Mouse (Mus musculus) lung, embryonic 16.5 days (tissue): ENCODE measurements around the gene Hebp1. TPM values are rescaled to one million over a fixed set of nuclear protein-coding genes. Genes with fewer than 3 reads are reported as not detected.
A peak's percentile ranks its signal among the peaks of the same experiment; 100 is the strongest.

Source experiments
- ATAC-seq: fragments of 200-750 bp; cut with Nextera tagmentation; 2 replicates; pipeline ENCODE4 v1.8.0; 2017; ENCODE audit warnings: low read depth, mild to moderate bottlenecking, moderate library complexity
- H3K27ac ChIP-seq: fragments of 300-500 bp; sonication (generic); 2 replicates; pipeline ENCODE4 v1.5.1; 2014; ENCODE audit warnings: mild to moderate bottlenecking, control low read depth, low read length
- H3K27me3 ChIP-seq: fragments of 300-500 bp; sonication (generic); 2 replicates; pipeline ENCODE4 v1.6.1; 2014; ENCODE audit warnings: low read depth, low read length, mixed read lengths; ENCODE audit not compliant: control insufficient read depth, insufficient read depth
- H3K36me3 ChIP-seq: fragments of 300-500 bp; sonication (generic); 2 replicates; pipeline ENCODE4 v1.6.1; 2014; ENCODE audit warnings: low read length; ENCODE audit not compliant: control insufficient read depth, insufficient read depth
- H3K4me1 ChIP-seq: fragments of 300-500 bp; sonication (generic); replicated peaks from 2 replicates; pipeline ENCODE4 v1.6.1; 2014; ENCODE audit warnings: low read length, mixed read lengths; ENCODE audit not compliant: control insufficient read depth, insufficient read depth
- H3K4me2 ChIP-seq: fragments of 300-500 bp; sonication (generic); 2 replicates; pipeline ENCODE4 v1.6.1; 2014; ENCODE audit warnings: low read depth, low read length, control low read depth
- H3K4me3 ChIP-seq: fragments of 300-500 bp; sonication (generic); 2 replicates; pipeline ENCODE4 v1.5.1; 2014; ENCODE audit warnings: mild to moderate bottlenecking, low read length, control low read depth
- H3K9ac ChIP-seq: fragments of 300-500 bp; sonication (generic); 2 replicates; pipeline ENCODE4 v1.6.1; 2014; ENCODE audit warnings: low read length, control low read depth
- H3K9me3 ChIP-seq: fragments of 300-500 bp; sonication (generic); 2 replicates; pipeline ENCODE4 v1.6.1; 2016; ENCODE audit warnings: low read length; ENCODE audit not compliant: control insufficient read depth
- WGBS: fragments of 180-500 bp; shearing (Covaris S2); extraction: QIAGEN DNeasy Blood & Tissue Kit; methylation state at CpG from one replicate; pipeline ENCODE4 v1.1.7; 2014; 5-methylcytosine and 5-hydroxymethylcytosine counted together
- polyA plus RNA-seq: library from polyadenylated mRNA; unstranded; fragments of >200 nt; fragmentation: Nextera tagmentation; extraction: Ambion mirVana; gene quantifications from 2 replicates; pipeline ENCODE4 v1.2.1, GENCODE M21; 2015

Hebp1 gene
- polyA plus RNA-seq, 1 experiment from 2014 or later, result 11.4 TPM

DNA sequence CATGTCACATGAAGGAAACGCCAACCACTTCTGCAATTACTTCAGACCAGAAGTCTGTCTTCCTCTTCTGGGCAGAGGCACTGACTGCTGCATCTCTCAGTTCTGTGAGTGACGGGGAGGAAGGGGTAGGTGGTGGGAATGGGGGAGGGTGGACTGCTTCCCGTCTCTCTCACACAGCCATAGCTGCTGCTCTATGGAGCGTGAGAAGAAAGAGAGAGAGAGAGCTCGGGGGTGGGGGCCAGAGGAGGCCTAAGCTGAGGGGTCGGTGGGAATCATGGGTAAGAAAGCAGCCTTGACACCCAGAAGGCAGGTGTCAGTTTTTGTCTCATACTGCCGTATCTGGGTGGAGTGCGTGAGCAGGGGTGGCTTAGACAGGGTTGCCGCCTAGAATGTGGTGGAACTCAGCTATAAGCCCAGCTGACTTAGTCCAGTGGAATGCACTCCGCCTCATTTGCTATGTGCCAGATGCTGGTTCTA, 30.7 kb upstream of the Hebp1 start:
- no peaks in the 10 kb centered on the region for H3K4me1 ChIP-seq
- 55% methylated on average over 10 of the region's 10 CpGs for WGBS
- H3K27me3 ChIP-seq, result no peaks in the 10 kb centered on the region
- H3K4me2 ChIP-seq, result no peak overlapping the region
- ATAC-seq, result peak; percentile 44; the same call in 1 of the 2 replicates
- H3K4me3 ChIP-seq, result no peak overlapping the region
- H3K27ac ChIP-seq, result no peak overlapping the region
- no peak overlapping the region for H3K9ac ChIP-seq
- no peaks in the 10 kb centered on the region for H3K9me3 ChIP-seq
- peaks cover 4% of the 10 kb centered on the region; the same call in 1 of the 2 replicates for H3K36me3 ChIP-seq

DNA sequence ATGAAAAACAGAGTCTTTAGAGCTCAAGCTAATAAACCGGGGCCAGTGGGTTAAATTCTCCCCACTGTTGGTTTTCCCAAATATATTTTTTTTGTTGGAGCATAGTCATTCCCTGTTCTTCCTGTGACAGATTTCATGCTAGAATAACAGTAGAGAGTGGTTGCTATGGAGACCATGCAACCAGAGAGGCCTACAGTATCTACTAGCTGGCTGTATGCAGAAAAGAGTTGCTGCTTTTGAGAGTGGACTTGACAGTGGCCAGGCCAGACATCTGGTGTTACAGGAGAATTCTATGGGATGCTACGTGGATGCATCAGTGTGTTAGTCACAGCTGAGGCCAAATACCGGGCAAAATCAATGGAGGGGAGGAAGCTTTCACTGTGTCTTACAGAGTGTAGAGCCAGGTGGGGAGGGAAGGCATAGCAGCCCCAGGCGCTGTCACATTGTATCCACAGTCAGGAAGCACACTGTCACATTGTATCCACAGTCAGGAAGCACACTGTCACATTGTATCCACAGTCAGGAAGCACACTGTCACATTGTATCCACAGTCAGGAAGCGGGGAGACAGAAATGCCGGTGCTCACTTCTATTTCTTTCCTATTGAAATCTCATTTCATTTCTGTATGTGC, 26.1 kb upstream of the Hebp1 start:
- ATAC-seq, result peak; percentile 28; the same call in 1 of the 2 replicates
- H3K27me3 ChIP-seq, result no peaks in the 10 kb centered on the region

DNA sequence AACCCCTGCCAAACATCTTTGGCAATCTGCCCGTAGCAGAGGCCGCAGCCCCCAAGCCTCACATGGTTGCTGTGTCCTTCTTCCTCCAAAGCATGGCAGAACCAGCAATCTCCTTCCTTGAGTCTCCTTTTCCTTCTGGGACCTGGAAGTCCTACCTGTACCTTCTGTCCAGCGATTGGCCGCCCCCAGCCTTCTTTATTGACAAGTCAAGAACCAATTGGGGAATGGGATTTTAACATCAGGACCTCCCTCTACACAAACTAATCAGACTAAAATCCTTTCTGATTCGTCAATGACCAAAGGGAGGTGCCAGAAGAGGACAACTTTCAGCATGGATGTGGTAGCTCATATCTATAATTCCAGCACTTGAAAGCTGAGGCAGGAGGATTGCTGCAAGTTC, 22.1 kb upstream of the Hebp1 start:
- no peak overlapping the region for H3K4me3 ChIP-seq
- H3K9me3 ChIP-seq, result no peaks in the 10 kb centered on the region
- H3K4me2 ChIP-seq, result no peak overlapping the region
- H3K27ac ChIP-seq, result no peak overlapping the region
- no peaks in the 10 kb centered on the region for H3K27me3 ChIP-seq
- WGBS, result 78% methylated on average over 5 of the region's 5 CpGs
- no peak overlapping the region for H3K9ac ChIP-seq
- no peaks in the 10 kb centered on the region for H3K36me3 ChIP-seq
- no peaks in the 10 kb centered on the region for H3K4me1 ChIP-seq
- no peak for ATAC-seq

More for the DNA sequence above, 26.1 kb upstream of the Hebp1 start:
- no peak overlapping the region for H3K4me3 ChIP-seq
- H3K36me3 ChIP-seq, result no peaks in the 10 kb centered on the region
- no peaks in the 10 kb centered on the region for H3K4me1 ChIP-seq
- H3K27ac ChIP-seq, result no peak overlapping the region; the same call in 1 of the 2 replicates
- H3K4me2 ChIP-seq, result no peak overlapping the region
- H3K9ac ChIP-seq, result no peak overlapping the region
- 62% methylated on average over 6 of the region's 6 CpGs for WGBS
- no peaks in the 10 kb centered on the region for H3K9me3 ChIP-seq

DNA sequence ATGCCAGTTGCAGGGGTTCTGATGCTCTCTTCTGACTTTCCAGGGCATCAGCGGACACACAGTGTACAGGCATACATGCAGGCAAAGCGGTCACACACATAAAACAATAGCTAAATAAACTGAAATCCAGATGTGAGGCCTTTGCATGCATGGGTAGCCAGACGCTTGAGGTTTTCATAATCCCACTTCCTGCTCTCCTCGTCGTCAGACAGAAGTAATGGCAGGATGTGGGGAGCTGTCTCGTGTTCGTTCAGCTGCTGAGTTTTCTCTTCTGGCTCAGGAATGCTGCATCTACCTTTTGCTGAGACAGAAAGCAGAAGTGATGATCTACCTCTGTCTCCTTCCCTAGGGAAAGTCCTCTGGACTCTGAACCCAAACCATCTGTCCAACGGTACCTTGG, 20.5 kb upstream of the Hebp1 start:
- Histone ChIP-seq H3K9me3 (no peaks in the 10 kb centered on the region), H3K4me3 (no peak overlapping the region), H3K4me2 (no peak overlapping the region), H3K9ac (no peak overlapping the region), H3K27me3 (no peaks in the 10 kb centered on the region), H3K4me1 (no peaks in the 10 kb centered on the region), H3K36me3 (peaks cover 3% of the 10 kb centered on the region; the same call in 1 of the 2 replicates), H3K27ac (no peak overlapping the region)
- WGBS, result 51% methylated on average over 8 of the region's 8 CpGs
- ATAC-seq, result no peak

DNA sequence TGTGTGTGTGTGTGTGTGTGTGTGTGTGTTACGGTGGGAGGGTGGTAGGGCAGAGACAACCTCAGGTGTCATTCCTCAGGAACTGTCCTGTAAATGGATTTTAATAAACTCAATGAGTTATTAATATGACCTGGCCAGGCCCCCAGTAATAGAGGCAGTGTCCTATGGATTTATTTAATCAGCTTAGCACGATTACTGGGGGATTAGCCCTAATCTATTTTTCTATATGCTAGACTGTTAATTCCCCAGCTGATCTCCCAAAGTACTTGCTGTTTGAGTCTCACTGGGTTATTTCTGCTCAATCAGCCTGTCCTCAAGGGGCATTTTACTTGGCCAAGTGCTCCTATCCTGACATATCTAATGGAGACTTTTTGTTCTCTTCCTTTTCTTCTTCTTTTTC, 14.8 kb upstream of the Hebp1 start:
- Histone ChIP-seq H3K36me3 (peaks cover 3% of the 10 kb centered on the region; the same call in 1 of the 2 replicates), H3K4me3 (no peak overlapping the region), H3K9me3 (no peaks in the 10 kb centered on the region), H3K9ac (no peak overlapping the region), H3K4me1 (no peaks in the 10 kb centered on the region), H3K27me3 (no peaks in the 10 kb centered on the region), H3K27ac (no peak overlapping the region), H3K4me2 (no peak overlapping the region)
- 66% methylated on average over 2 of the region's 2 CpGs for WGBS
- ATAC-seq, result no peak

DNA sequence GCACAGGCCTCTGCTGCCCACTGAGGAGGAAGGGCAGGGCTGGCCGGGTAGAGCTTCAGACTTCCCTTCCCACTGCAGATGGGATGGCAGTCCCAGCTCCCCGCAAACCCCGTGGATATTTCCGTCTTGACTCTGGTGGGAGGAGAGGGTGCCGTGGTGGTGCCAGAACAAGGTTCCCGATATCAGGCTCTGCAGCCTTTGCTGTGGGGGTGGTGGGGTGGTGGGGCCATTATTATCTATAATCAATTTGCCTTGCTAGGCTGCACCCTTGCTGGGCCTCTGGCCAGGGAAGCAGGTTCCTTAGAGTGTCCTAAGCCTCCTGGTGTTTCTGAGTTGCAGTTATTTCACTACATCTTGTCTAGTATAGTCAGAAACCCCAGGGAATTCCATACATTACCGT, 13.3 kb upstream of the Hebp1 start:
- H3K27me3 ChIP-seq, result no peaks in the 10 kb centered on the region
- H3K4me3 ChIP-seq, result no peak overlapping the region
- 76% methylated on average over 7 of the region's 7 CpGs for WGBS
- no peaks in the 10 kb centered on the region for H3K9me3 ChIP-seq
- H3K4me1 ChIP-seq, result no peaks in the 10 kb centered on the region
- H3K27ac ChIP-seq, result no peak overlapping the region
- H3K4me2 ChIP-seq, result no peak overlapping the region
- peaks cover 3% of the 10 kb centered on the region; the same call in 1 of the 2 replicates for H3K36me3 ChIP-seq
- H3K9ac ChIP-seq, result no peak overlapping the region
- ATAC-seq, result no peak

DNA sequence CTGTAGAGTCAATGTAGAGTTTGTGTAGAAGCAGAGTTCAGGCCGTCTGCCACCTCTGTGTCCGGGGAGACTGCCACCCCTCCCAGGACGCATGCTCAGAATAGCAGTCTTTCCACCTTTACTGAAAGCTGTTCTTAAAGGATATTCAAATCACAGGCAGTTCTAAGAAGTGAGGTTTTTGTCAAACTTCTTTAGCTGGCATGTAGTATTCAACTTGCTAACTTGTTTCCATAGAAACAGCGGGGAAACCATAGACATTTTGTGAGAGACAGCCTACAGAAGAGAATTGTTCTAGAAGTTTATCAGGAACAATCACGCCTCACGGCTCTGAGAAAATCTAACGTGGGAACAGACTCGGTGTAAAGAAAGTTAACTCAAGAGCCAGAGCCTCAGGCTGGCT, 9.1 kb upstream of the Hebp1 start:
- Histone ChIP-seq H3K9ac (no peak overlapping the region), H3K27me3 (no peaks in the 10 kb centered on the region), H3K4me3 (no peak overlapping the region), H3K9me3 (no peaks in the 10 kb centered on the region), H3K36me3 (no peaks in the 10 kb centered on the region), H3K4me2 (no peak overlapping the region), H3K27ac (no peak overlapping the region), H3K4me1 (no peaks in the 10 kb centered on the region; the same call in 1 of the 2 replicates)
- no peak for ATAC-seq
- WGBS, result 67% methylated on average over 8 of the region's 8 CpGs

DNA sequence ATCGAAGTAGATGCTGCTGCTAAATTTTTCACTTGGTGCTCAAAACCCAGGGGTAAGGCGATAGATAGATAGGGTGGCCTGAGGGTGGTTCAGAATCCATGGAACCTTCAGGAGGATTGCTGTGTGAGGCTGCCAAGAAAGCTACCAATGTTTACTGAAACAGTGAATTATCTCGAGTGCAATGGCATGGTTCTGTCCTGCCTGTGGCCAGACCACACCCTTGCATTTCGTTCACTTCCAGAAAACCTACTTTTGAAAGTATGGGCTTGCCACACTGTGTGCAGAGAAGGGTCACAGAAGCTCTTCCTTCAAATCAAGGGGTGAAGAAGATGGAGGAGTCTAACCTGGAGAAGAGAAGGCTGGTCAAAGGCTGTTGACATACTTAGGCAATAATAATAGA, 8.0 kb upstream of the Hebp1 start:
- WGBS, result 60% methylated on average over 4 of the region's 4 CpGs
- Histone ChIP-seq H3K4me1 (no peaks in the 10 kb centered on the region; the same call in none of the 2 replicates), H3K4me3 (no peak overlapping the region), H3K27ac (no peak overlapping the region), H3K27me3 (no peaks in the 10 kb centered on the region), H3K36me3 (no peaks in the 10 kb centered on the region), H3K9ac (no peak overlapping the region), H3K4me2 (no peak overlapping the region), H3K9me3 (no peaks in the 10 kb centered on the region)
- ATAC-seq, result no peak

DNA sequence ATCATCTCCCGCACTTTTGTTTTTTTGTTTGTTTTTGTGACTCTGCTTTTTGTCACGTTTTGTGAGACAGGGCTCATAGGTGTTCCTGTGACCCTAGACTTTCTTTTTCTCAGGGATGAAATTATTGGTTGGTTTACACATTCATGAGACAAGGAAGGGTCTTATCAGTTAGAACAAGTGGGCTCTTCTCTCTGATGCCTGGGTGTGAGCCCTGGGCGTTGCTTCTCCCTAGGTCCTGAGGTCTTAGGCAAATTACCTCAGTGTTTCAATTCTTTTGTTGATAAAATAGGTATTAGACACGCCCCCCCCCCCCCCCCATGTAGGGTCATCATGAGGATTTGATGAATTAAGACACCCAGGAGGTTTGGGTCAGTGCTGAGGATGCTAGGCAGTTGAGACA, 7.0 kb upstream of the Hebp1 start:
- H3K27me3 ChIP-seq, result no peaks in the 10 kb centered on the region
- ATAC-seq, result no peak
- H3K9me3 ChIP-seq, result no peaks in the 10 kb centered on the region
- 68% methylated on average over 4 of the region's 4 CpGs for WGBS
- H3K4me3 ChIP-seq, result no peak overlapping the region
- H3K4me1 ChIP-seq, result peaks cover 3% of the 10 kb centered on the region
- H3K36me3 ChIP-seq, result no peaks in the 10 kb centered on the region
- H3K4me2 ChIP-seq, result no peak overlapping the region
- no peak overlapping the region for H3K9ac ChIP-seq
- H3K27ac ChIP-seq, result no peak overlapping the region
